Mouse (Mus musculus): ENCODE results near the gene Sh3gl3. TPM values are rescaled to one million over a fixed set of nuclear protein-coding genes. Genes with fewer than 3 reads are reported as not detected.

The Sh3gl3 gene
- total RNA-seq, 2 experiments from 2014 or later: not detected

- ATAC-seq (replicated peaks; ENCODE audit: low FRiP score, low TSS enrichment, poor library complexity, severe bottlenecking): no peak
These were observed 167.8 kb downstream of the Sh3gl3 start for GRCm38 (mm10) chr7:82341476-82341875.

GRCm38 (mm10) chr7:82346706-82347105, 173.1 kb downstream of the Sh3gl3 start:
- ATAC-seq (replicated peaks; ENCODE audit: low FRiP score, low TSS enrichment, poor library complexity, severe bottlenecking): no peak

- no peak for ATAC-seq (replicated peaks; ENCODE audit: low FRiP score, low TSS enrichment, poor library complexity, severe bottlenecking)
These were observed 176.2 kb downstream of the Sh3gl3 start for GRCm38 (mm10) chr7:82349796-82350195.

GRCm38 (mm10) chr7:82350421-82350820, 176.8 kb downstream of the Sh3gl3 start:
- ATAC-seq (replicated peaks; ENCODE audit: low FRiP score, low TSS enrichment, poor library complexity, severe bottlenecking): no peak

Other genes with a start within 250 kb of the Sh3gl3 start
- 0.32 and 0.76 TPM in 2 replicates for gene Hdgfl3, start 239.4 kb upstream of the Sh3gl3 start, total RNA-seq (2014; fragmentation: Nextera tagmentation)
- gene Hdgfl3, start 239.4 kb upstream of the Sh3gl3 start, total RNA-seq (2017): 0.56 and 3.6 TPM in 2 replicates
- gene Bnc1, start 181.5 kb upstream of the Sh3gl3 start, total RNA-seq (2014; fragmentation: Nextera tagmentation): not detected in 2 replicates
- not detected in 2 replicates for gene Bnc1, start 181.5 kb upstream of the Sh3gl3 start, total RNA-seq (2017)
- not detected in 2 replicates for gene Adamtsl3, start 161.9 kb downstream of the Sh3gl3 start, total RNA-seq (2014; fragmentation: Nextera tagmentation)
- gene Adamtsl3, start 161.9 kb downstream of the Sh3gl3 start, total RNA-seq (2017): not detected in 2 replicates

All from megakaryocyte-erythroid progenitor cell, adult 5-6 weeks (primary cell).